Comparison of ENCODE assay signal across 10 mouse cellular contexts in genomic region chr10:103029730-103030490, GRCm38 (mm10). TPM values are rescaled to one million over a fixed set of nuclear protein-coding genes. Genes with fewer than 3 reads are reported as not detected.
DNase-seq lines count a peak whose midpoint lies in the region; ATAC-seq lines count a peak whose summit lies in the region.
"Had no signal": no experiment of that assay in that cellular context is flagged by ENCODE, and none has a peak within 500 bp of the region (broad histone marks: within the 10 kb centered on the region; RNA-seq: fewer than 3 reads in every experiment).

Gene Alx1 (minus strand): TSS chr10:103030215.

- peak; percentile 14 to 15 for DNase-seq in cerebellum, postnatal 25 days
- DNase-seq in cerebellum, adult 11-12 months: no peak
- no peak for DNase-seq in kidney, adult 9 months
- DNase-seq in embryo, embryonic 11 days: peak; percentile 45
- no peak for DNase-seq in thymus, postnatal 10 days (ENCODE audit: low spot score in 2 of 2)

- peak within 1 kb of the TSS; percentile 69; the same call in 1 of the 2 replicates for H3K27ac ChIP-seq in kidney, embryonic 16.5 days (ENCODE audit: low read length)
- no peak within 1 kb of the TSS for H3K27ac ChIP-seq in limb, embryonic 12.5 days

- ATAC-seq in kidney, embryonic 16.5 days (ENCODE audit: low FRiP score, low TSS enrichment): no peak
- no peak for ATAC-seq in limb, embryonic 12.5 days (ENCODE audit: insufficient number of reproducible peaks, insufficient read depth, low FRiP score, low TSS enrichment, low read depth)
- ATAC-seq in megakaryocyte-erythroid progenitor cell, adult 5-6 weeks (replicated peaks; ENCODE audit: low FRiP score, low TSS enrichment, poor library complexity, severe bottlenecking): no peak

- peak within 1 kb of the TSS; percentile 55 for H3K4me3 ChIP-seq in kidney, embryonic 16.5 days (ENCODE audit: low read length)
- peak within 1 kb of the TSS; percentile 42 for H3K4me3 ChIP-seq in limb, embryonic 12.5 days (replicated peaks)

- peak within 1 kb of the TSS; percentile 35; the same call in 1 of the 2 replicates for H3K9ac ChIP-seq in kidney, embryonic 16.5 days (replicated peaks; ENCODE audit: low read length)
- H3K9ac ChIP-seq in limb, embryonic 12.5 days (replicated peaks): no peak within 1 kb of the TSS

- H3K4me1 ChIP-seq in kidney, embryonic 16.5 days (ENCODE audit: insufficient read depth, low read length): peaks cover 9% of the 10 kb centered on the region
- peaks cover 18% of the 10 kb centered on the region for H3K4me1 ChIP-seq in limb, embryonic 12.5 days (replicated peaks)

- WGBS in kidney, embryonic 16.5 days: 3% methylated on average over 32 of the region's 32 CpGs
- WGBS in limb, embryonic 12.5 days: 2% methylated on average over 32 of the region's 32 CpGs

- peaks cover 81% of the 10 kb centered on the region for H3K27me3 ChIP-seq in kidney, embryonic 16.5 days (ENCODE audit: insufficient read depth, low read length)
- peaks cover 74% of the 10 kb centered on the region for H3K27me3 ChIP-seq in limb, embryonic 12.5 days

- H3K4me2 ChIP-seq in kidney, embryonic 16.5 days (replicated peaks; ENCODE audit: low read depth, low read length): peak within 1 kb of the TSS; percentile 70
- peak within 1 kb of the TSS; percentile 65 for H3K4me2 ChIP-seq in limb, embryonic 12.5 days

- H3K36me3 ChIP-seq in kidney, embryonic 16.5 days (ENCODE audit: insufficient read depth, low read length): no peaks in the 10 kb centered on the region
- no peaks in the 10 kb centered on the region for H3K36me3 ChIP-seq in limb, embryonic 12.5 days

- no peaks in the 10 kb centered on the region for H3K9me3 ChIP-seq in kidney, embryonic 16.5 days (ENCODE audit: low read length)
- no peaks in the 10 kb centered on the region for H3K9me3 ChIP-seq in limb, embryonic 12.5 days

RNA-seq across cellular contexts. Expression of gene Alx1, which starts in this region (rescaled TPM):
- polyA plus RNA-seq in kidney, embryonic 16.5 days (2015; fragmentation: Nextera tagmentation; extraction: Ambion mirVana): 31.5 and 37.9 TPM in 2 replicates
- polyA plus RNA-seq in limb, embryonic 12.5 days (2016; fragmentation: Nextera tagmentation; extraction: Ambion mirVana): 4.0 and 4.1 TPM in 2 replicates
- not detected in 2 replicates for total RNA-seq in megakaryocyte-erythroid progenitor cell, adult 5-6 weeks (2014; fragmentation: Nextera tagmentation)
- not detected in 2 replicates for total RNA-seq in megakaryocyte-erythroid progenitor cell, adult 5-6 weeks (2017)
- total RNA-seq: adrenal gland, postnatal 36 days; left cerebral cortex, adult 18-20 months had no signal

Comparison
In these comparisons a context has a peak if more than half of its experiments do, and no peak if none do; other contexts are left out.
1. DNase-seq: peak in cerebellum, postnatal 25 days (2 of 2) and embryo, embryonic 11 days (single experiment); none in cerebellum, adult 11-12 months (single experiment), kidney, adult 9 months (single experiment) and thymus, postnatal 10 days (0 of 2).